Mouse (Mus musculus): ENCODE measurements around the gene Chrna3.

The Chrna3 gene

GRCm38 (mm10) chr9:55026275-55026663, at the start of gene Chrna3:
TSS of gene Chrna3 (minus strand) at chr9:55026562.
- DNase-seq (ENCODE audit: low spot score), result no peak

GRCm38 (mm10) chr9:55067965-55068265, 41.6 kb upstream of the Chrna3 start:
- no peak for DNase-seq (ENCODE audit: low spot score)

GRCm38 (mm10) chr9:55067260-55067964, 41.0 kb upstream of the Chrna3 start:
- no peak for DNase-seq (ENCODE audit: low spot score)

- no peak for DNase-seq (ENCODE audit: low spot score)
These were observed 38.9 kb upstream of the Chrna3 start for GRCm38 (mm10) chr9:55065241-55065640.

- no peak for DNase-seq (ENCODE audit: low spot score)
These were observed 31.7 kb upstream of the Chrna3 start for GRCm38 (mm10) chr9:55058067-55058466.

- DNase-seq (ENCODE audit: low spot score), result no peak
These were observed 29.1 kb upstream of the Chrna3 start for GRCm38 (mm10) chr9:55055386-55055930.

- no peak for DNase-seq (ENCODE audit: low spot score)
These were observed 22.0 kb upstream of the Chrna3 start, which contains the start of gene Chrnb4 for GRCm38 (mm10) chr9:55048211-55048880. TSS of gene Chrnb4 (minus strand) at chr9:55048779.

GRCm38 (mm10) chr9:55046764-55047163, 20.4 kb upstream of the Chrna3 start:
- DNase-seq (ENCODE audit: low spot score), result no peak

- DNase-seq (ENCODE audit: low spot score), result no peak
These were observed 18.6 kb upstream of the Chrna3 start for GRCm38 (mm10) chr9:55045001-55045400.

GRCm38 (mm10) chr9:55043688-55044087, 17.3 kb upstream of the Chrna3 start:
- no peak for DNase-seq (ENCODE audit: low spot score)

GRCm38 (mm10) chr9:55041389-55041788, 15.0 kb upstream of the Chrna3 start:
- DNase-seq (ENCODE audit: low spot score), result no peak

GRCm38 (mm10) chr9:55039983-55040382, 13.6 kb upstream of the Chrna3 start:
- no peak for DNase-seq (ENCODE audit: low spot score)

- DNase-seq (ENCODE audit: low spot score), result no peak
These were observed 12.6 kb upstream of the Chrna3 start for GRCm38 (mm10) chr9:55038948-55039347.

GRCm38 (mm10) chr9:55031435-55032167, 5.2 kb upstream of the Chrna3 start:
- no peak for DNase-seq (ENCODE audit: low spot score)

GRCm38 (mm10) chr9:55025534-55026274, 658 bp downstream of the Chrna3 start:
- DNase-seq (ENCODE audit: low spot score), result no peak

- DNase-seq (ENCODE audit: low spot score), result peak; percentile 84
These were observed 2.3 kb downstream of the Chrna3 start for GRCm38 (mm10) chr9:55023902-55024583.

GRCm38 (mm10) chr9:55023326-55023725, 3.0 kb downstream of the Chrna3 start:
- no peak for DNase-seq (ENCODE audit: low spot score)

- no peak for DNase-seq (ENCODE audit: low spot score)
These were observed 9.4 kb downstream of the Chrna3 start for GRCm38 (mm10) chr9:55016926-55017325.

- DNase-seq (ENCODE audit: low spot score), result no peak
These were observed 15.6 kb downstream of the Chrna3 start for GRCm38 (mm10) chr9:55010588-55011350.

GRCm38 (mm10) chr9:55009692-55010091, 16.7 kb downstream of the Chrna3 start:
- DNase-seq (ENCODE audit: low spot score), result no peak

GRCm38 (mm10) chr9:55003609-55004008, 22.8 kb downstream of the Chrna3 start:
- no peak for DNase-seq (ENCODE audit: low spot score)

Data from urinary bladder, postnatal 25 days (tissue).